Mouse (Mus musculus) frontal cortex, adult 2 months (tissue): ENCODE measurements around the gene Gm6525. TPM values are rescaled to one million over a fixed set of nuclear protein-coding genes. Genes with fewer than 3 reads are reported as not detected.
A peak's percentile ranks its signal among the peaks of the same experiment; 100 is the strongest.

ENCODE experiments used
- DNase-seq, 2 experiments: peaks; one replicate each; pipeline ENCODE4 v3.0.0; 2022; ENCODE audit warnings: low spot score in 1 of 2; ENCODE audit errors: extremely low spot score in 1 of 2
- polyA plus RNA-seq: library from polyadenylated mRNA; depleted of rRNA; stranded (reverse); fragments of >200 nt; gene quantifications from 2 replicates; pipeline ENCODE4 v1.2.3, GENCODE M21; 2012

Gene Gm6525
- polyA plus RNA-seq, 1 experiment, result 0.08 TPM

- DNase-seq, result no peak
These were observed 4.4 kb upstream of the Gm6525 start for GRCm38 (mm10) chr3:84169393-84170005.

DNA sequence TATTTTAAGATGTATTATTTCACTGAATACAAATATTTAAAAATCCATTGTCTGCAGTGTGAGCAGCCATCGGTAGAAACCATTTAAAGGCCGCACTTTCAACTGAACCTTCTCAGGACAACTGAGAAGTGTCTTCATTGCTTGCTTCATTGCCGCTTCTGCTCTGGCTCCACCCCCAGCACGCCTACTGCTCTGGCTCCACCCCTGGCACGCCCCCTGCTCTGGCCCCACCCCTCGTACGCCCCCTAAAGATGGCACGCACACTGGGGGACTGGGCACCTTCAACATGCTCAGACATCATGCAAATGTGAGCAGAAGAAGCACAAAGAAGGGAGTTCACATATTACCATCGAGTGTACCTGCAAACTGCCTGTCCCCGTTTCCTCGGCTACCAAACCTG is 1.5 kb upstream of the Gm6525 start:
- no peak for DNase-seq

DNA sequence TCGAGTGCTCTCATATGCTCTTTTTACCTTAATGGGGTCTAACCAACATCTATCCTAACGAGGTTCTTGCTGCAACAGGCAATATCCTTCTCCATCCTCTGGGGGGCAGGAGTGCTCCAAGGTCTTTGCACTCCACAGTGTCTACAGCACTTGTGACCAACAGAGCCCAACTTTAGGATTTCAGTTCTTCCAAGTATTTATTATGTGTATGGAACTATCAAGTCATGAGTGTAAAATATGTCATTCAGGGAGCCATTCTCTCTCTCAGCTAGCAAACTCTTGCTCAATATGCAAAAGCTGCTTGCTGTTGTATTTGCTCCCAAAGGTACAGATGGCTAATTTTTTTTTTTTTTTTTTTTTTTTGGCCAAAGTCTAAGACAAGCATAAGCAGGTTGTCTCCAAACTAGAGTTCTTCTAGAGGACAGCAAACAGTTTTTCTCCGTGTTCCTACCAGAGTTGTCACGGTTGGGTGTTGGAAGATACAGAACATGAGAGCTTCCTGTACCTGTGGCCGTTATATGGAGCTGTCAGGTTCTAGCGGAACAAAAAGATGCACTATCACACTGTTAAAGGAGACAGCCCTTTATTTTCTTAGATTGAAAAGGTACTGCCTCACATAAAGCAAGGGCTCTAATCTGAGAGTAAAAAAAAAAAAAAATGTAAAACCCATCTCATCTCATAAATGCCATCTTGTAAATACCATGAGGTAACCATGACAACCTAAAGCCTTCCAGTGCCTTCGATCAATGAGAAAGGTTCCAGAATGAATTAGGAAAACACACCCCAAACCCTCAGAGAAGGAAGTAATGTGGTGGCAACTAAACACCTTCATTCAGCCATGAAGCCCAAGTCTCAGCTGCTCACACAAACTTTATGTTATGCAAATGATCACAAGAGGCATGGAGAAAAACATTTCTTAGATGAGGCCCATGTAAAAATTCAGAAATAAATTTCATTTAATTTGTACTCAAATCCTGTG is 1.7 kb downstream of the Gm6525 start:
- peak; percentile 57 to 86 for DNase-seq

- no peak for DNase-seq
These were observed 3.9 kb downstream of the Gm6525 start for GRCm38 (mm10) chr3:84177834-84178233.

DNA sequence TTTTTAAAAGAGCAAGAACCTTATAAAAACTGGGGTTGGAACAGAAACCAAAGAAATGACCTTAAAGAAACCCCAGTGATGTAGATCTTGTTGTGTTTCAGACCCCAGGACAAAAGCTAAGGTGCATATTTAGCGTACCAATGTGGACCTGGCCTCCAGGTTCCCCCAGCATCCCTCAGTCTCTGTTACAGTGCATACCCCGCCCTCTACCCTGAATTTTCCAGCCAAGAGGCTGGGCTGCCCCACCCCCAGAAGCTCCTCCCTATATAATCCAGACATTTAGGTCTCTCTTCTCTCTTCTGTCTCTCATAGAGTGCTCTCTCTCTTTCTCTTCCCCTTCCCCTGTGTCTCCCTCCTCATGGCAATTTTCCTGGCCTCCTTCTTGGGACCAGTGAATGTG is 6.4 kb downstream of the Gm6525 start:
- DNase-seq, result no peak

DNA sequence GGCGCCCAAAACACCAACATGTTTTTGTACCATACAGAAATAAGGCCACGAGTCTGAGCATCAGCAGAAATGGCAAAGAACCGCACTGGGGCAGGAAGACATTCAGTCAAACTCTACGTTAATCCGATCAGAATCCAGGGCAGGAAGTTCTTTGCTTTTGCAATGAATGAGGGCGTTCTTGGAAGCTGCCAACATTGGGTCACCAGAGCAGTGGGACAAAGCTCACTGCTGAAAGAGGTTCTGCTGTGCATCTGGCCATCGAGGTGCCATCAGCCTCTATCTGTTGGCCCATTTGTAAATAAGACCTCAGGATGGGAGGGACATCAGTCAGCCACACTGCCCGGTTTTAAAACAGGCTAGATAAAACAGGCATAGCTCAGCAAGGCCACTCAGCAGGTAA is 7.2 kb downstream of the Gm6525 start:
- DNase-seq, result no peak

GRCm38 (mm10) chr3:84181717-84182116 is 7.8 kb downstream of the Gm6525 start:
- DNase-seq, result no peak

GRCm38 (mm10) chr3:84189629-84190173 is 15.8 kb downstream of the Gm6525 start:
- DNase-seq, result no peak

DNA sequence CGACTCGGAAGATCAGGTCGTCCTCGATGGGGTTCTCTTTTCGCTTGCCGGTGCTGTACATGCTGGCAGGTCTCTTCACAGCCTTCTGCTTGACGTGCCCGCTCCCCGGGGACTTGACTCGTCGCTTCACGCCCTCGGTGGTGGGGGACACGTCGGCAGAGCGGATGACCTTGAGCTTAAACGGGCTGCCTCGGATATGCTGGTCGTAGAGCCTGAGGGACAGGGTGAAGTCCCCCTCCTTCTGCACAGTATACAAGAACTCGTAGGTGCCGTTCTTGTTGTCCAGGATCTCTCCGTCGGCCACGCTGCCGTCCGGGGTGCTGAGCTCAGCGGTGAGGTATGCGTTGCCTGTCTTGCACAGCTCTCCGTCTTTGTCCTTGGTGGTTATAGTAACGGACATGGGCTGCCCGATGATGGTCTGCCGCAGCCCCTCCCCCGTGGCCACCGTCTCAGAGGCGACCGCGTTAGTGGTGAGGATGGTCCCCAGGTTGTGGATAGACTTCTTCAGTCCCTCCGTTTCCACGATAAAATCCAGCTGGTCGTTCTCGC is 16.7 kb downstream of the Gm6525 start:
- no peak for DNase-seq

DNA sequence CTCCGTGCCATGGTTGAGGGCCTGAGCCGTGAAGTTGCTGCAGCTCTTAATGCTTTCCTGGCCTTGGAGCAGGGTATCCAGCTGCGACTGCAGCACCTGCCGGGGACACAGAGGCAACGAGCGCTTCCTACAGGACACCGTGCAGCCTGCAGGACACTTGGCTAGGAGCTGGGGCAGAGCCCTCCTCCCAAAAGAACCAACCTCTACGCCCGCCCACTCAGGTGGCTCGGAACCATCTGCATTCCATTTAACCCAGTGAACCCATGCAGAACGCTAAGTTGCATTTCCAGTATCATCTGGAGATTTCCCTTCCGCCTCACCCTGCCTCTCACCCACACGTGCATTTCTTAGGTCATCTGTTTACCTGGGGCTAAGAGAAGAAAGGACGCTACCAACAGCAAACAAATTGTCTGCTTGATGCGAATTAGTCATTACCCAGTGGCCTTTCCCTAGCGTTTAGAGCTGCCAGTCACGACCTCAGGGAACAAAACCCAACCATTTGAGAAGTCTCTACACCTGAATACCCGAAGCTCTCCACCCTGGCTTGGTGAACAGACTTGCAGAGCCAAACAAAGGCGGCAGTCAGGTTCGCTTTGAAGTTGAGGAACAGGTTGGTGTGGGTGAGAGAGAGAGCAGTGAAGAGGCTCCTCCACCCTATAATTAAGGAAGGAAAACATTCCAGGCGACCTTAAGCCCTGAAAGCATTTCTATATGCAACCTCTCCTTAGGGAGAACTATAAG is 17.4 kb downstream of the Gm6525 start:
- peak in 1 of 2 experiments; percentile 23 for DNase-seq

DNA sequence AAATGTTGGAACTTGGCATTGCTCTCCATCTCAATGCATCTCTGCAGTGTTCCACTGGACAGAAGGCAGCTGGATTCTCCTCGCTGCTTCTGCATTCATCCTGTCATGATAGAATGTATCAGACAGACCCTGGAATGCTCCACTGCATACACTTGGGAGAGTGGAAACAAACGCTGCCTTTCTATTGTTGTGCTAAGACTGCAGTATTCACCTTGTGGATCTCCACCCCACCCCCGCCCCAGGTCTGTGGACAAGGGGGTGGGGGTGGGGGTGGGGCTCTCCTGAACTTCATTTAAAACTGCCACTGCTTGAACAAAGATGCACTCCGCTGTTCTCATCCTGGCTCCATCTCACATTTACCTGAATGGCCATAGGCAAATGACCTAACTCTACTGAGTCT is 20.0 kb downstream of the Gm6525 start:
- no peak for DNase-seq

- no peak for DNase-seq
These were observed 24.3 kb downstream of the Gm6525 start for GRCm38 (mm10) chr3:84198229-84198628.

GRCm38 (mm10) chr3:84199516-84199915 is 25.6 kb downstream of the Gm6525 start:
- DNase-seq, result no peak

DNA sequence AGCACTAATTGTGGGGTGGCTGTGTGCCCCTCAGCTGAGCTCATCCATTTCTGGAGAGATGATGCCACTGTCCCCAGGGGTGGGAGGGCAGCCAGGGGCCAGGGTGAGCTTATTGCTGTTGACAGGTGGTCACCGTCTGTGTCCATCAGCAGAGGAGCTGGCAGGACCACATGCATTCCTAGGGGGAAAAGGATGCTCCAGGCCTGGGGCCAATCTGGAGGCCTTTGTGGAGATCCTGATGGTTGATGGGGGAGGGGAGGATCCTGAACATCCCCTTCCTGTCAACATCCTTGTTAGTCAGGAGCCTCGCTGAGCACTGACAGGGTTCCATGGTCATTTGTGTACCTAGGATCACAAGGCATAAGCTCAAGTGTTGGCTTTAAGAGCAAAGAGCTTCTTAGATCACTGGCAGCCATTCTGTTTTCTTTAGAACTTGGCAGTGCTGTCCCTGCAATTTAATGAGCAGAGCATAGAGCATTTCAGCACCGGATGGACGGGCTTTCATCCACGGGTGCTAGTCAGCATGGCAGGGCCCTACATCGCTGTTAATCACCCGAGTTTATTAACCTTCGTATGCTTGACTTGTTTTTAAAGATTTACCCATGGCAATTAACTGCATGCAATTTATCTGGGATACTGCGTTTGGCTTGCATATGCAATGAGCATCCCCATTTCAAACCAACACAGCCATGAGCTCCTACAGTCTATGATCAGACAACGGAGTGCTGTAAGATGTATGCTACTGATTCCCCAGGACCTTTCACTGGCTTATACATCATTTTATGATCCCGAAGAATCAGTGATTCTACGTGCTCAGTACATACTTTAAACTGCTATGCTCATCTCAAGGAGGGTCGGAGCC is 26.9 kb downstream of the Gm6525 start:
- DNase-seq, result peak in 1 of 2 experiments; percentile 26

DNA sequence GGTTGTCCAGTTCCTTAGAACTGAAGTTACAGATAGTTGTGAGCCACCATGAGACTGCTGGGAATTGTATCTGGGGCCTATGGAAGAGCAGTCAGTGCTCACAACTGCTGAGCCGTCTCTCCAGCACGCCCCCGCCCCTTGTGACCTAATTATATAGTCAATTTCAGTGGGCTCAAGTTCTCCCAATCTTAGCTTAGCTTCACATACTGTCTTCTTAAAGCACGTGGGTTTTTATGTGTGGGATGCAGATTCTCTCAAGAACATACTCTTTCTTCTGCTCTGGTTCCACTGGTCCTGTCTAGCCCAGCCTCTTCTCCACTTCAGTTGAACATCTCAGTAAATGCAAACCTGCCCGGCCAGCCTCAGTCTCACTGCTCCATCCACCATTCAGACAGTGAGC is 30.7 kb downstream of the Gm6525 start:
- DNase-seq, result peak in 1 of 2 experiments; percentile 70

- peak; percentile 53 to 65 for DNase-seq
These were observed 31.7 kb downstream of the Gm6525 start for GRCm38 (mm10) chr3:84205650-84206049.

DNA sequence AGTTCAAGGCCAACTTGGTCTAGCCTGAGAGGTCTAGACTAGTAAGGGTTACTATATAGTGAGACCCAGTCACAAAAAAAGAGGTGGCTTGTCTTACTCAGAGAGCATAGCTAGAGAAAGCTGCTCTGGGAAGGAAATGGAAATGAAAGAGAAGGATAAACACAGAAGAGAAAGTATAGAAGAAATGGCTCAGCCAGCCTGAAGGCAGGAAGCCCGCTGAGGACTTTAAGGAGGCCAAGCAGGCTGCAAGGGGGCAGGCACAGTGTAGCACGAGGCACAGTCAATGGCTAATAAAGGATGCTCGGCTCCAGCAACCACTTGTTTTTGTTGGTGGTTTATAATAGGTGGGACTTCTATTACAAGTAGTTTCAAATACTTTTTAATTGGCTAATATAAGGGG is 32.2 kb downstream of the Gm6525 start:
- no peak for DNase-seq

DNA sequence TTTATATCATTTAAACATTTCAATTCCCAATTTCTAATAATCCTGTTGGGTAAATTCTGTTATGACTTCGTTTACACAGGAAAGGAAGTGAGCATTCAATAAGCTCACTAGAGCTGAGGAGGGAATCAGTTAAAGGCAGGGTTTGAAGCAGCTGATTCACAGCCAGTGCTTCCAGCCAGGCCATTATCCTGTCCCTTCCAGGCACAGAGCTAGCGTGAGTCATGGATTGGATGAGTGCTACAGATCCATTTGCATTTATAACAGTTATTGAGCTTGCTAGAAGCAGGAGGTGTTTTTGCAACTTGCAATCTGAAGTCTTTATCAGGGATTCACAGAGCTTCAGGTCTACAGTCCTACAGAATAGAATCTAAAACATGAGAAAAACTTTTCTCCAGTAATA is 33.5 kb downstream of the Gm6525 start:
- DNase-seq, result peak in 1 of 2 experiments; percentile 68

DNA sequence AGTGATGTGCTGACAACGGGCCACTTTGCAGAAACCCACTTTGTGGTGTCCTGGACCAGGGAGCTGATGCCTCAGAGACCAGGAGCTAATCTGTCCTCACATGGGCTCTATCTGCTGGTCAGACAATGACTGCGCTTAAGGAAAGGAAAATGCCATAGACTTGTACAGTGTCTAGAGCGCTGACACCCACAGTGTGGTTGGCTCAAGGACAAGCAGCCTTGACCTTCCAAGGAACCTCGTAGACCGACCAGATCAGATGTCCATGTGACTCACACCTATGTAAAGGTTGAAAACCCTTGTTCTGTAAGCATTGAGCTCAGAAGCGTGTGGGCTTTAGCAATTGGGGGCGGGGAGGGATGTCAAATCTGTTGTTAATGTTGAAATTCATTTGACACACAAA is 34.6 kb downstream of the Gm6525 start:
- DNase-seq, result no peak
